Mouse (Mus musculus) layer of hippocampus, adult 9-10 months (tissue): Measurements from ENCODE around the gene Fam186a.
"Not testable (repeated sequence)": the region's sequence is repeated elsewhere in the genome, so short reads cannot be mapped to it uniquely, and the experiment has no call there.

Experiments
- DNase-seq: peaks from one replicate; pipeline ENCODE4 v3.0.0; 2022; ENCODE audit warnings: low spot score

Gene Fam186a

DNA sequence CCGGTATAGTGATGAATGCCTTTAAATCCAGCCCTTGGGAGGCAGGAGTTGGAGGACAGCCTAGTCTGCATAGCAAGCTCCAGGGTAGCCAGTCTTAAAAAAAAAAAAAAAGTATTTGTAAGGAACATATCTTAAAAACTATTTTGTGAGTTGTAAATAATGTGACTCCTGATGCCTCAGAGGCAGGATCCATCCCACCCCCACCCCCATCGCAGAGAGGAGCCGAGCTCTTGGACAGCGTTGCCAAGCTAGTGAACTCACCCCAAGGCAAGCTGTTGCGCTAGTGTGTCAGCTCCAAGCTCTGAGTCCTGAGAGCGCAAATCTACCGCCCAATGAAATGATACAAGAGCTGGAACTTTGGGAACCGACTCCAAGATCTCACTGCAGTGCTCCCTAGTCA, 35.6 kb downstream of the Fam186a start:
- no peak for DNase-seq

DNA sequence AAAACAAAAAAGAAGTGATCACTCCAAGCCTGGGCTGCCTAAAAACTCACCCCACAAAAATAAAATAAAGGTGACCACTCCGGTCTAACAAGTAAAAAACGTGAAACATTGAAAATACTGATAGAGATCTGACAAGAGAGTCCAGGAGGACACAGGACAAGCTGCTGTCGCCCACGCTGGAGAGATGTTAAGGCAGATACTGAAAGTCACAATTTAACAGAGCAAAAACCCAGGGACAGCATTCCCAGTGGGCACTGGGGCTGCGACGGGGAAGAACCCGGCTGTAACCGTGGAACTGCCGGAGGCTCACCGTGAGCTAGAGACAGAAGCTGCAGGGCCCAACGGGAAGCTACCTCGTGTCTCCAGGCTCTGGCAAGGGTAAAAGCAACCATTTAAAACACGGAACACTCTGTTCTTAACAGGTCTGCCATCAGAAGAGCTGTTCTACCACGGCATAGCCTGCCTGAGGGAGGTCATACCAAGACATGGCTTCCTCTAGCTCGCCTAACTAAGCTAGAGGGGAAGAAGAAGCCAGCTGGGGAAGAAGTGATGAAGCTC, 47.2 kb downstream of the Fam186a start:
- no peak for DNase-seq

DNA sequence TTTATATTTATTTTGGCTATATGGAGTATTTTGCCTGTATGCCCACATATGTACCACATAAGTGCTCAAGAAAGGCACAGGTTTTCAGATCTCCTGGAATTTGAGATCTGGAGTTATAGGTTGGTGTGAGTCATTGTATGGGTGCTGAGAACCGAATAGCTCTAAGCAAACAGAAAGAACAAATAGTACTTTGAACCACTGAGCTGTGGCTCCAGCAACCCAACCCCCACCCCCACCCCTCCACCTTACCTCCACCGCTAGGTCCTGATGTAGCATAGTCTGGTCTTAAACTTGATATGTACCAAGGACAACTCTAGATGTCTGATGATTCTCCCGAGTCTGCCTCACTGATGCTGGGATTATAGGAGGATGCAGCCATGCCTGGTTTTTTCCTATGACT, 49.6 kb downstream of the Fam186a start:
- DNase-seq = no peak

DNA sequence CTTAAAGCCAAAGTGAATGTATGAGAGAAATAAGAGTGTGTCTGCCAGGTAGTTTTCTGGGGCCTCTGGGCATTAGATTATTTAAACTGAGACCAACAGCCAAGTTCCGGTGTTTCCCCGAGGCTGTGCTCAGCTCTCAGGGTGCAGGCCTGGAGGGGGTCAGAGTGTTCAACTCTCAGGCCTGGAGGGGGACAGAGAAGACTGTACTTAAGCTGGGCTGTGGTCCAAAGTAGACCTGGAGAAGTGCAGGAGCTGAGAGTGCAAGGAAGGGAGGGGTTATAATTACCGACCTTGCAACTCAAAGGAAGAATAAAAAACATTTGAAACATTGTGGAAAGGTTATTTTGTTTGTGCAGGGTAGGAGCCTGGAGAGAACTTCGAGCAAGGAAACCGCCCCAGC, 52.2 kb downstream of the Fam186a start:
- DNase-seq = no peak

DNA sequence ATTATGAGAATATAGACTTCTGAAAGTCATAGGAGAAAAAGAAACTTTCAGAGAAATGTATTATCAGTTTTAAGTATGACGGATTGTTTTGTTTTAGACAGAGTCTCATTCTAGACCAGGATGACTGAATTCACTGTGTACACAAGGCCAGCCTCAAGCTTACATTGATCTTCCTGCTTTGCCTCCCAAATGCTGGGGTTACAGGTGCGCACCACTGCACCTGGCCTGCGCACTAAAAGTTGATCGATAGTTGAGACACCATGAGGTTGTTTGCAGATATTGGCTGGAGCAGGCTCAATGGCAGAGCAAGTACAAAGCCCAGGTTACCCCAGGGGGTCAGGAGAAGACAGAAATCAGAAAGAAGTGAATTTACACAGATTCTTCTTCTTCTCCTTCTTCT, 55.1 kb downstream of the Fam186a start:
- DNase-seq = no peak

DNA sequence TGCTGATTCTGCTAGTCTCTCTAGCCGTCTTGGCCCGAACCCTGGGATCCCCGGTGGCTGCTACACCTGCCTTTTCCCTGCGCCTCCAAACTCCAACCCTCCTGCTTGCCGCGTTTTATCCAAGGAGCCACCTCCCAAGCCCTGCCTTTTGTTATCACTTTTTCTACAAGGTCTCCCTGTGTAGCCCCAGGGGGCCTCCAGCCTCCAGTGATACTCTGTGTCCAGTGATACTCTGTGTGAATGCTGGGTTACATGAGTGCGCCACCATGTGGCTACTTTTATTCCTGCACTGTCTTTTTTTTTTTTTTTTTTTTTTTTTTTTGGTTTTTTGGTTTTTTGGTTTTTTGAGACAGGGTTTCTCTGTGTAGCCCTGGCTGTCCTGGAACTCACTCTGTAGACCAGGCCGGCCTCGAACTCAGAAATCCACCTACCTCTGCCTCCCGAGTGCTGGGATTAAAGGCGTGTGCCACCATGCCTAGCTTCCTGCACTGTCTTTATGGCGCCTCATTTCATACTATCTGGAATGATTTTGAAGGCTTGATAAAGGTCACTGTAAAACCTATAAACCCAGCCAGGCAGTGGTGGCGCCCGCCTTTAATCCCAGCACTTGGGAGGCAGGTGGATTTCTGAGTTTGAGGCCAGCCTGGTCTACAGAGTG, 57.4 kb downstream of the Fam186a start:
- DNase-seq = not testable (repeated sequence)

DNA sequence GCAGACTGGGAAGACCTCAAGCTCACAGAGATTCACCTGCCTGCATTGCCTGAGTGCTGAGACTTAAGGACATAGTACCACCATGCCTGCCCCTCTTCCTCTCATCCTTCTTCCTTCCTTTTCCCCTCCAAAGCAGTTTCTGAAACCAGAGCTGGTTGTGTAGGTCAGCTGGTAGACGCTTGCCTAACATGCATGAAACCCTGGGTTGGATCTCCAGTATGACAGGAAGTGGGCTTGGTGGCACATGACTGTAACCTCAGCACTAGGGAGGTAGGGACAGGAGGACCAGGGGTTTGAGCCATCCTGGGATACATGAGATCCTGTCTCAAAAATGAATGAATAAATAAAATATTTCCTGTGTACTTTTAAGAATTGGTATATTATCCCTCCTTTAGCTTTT, 59.3 kb downstream of the Fam186a start:
- no peak for DNase-seq

DNA sequence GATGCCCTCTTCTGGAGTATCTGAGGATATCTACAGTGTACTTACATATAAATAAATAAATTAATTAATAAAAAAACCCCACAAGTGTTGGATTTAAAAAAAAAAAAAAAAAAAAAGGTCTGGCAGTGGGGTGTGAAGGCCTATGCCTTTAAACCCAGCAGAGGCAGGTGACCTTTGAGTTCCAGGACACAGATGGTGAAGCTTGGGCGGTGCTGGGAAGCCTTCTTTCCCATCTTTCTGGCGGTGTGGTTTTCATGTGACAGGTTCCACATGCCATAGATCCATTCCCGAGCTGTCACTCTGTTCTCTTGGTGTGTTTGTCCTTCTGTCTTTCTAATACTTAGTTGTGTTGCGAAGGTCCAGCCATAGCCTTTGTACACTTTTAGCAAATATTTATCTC, 59.8 kb downstream of the Fam186a start:
- no peak for DNase-seq

DNA sequence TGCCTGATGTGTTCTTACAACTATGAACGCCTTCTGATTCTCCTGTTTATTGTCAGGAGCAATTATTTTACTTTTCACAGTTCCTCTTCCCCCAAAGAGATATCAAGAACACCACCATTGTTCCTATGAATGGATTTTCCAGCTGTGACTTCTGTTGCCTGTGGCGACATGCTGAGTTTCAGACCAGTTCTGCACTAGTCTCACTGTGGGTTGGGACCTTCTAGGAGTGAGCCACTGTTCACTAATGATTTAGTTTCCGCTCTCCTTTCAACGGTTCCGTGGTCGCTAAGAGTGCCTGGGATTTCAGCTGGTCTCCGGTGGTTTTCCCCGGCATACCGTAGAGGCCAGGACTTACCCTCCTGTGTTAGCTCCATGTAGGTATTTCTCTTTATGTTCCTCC, 62.0 kb downstream of the Fam186a start:
- no peak for DNase-seq

DNA sequence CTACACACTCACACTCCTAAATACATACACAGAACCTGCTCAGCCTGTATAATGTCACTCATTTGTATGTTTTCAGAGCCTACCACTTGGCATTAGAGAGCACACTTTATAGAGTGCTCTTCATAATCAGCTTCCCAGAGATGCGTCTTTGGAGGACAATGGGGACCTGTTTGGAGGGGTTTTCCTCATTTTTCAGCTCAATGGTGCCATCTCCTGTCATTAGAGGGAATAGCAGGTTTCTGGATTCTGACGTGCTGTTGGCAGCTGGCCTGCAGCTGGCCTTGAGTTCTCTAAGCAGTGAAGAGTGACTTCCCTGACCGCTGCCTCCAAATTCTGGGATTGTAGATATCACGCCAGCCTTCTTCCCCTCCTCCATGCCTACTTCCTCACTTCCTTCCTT, 62.5 kb downstream of the Fam186a start:
- peak; percentile 58 for DNase-seq

DNA sequence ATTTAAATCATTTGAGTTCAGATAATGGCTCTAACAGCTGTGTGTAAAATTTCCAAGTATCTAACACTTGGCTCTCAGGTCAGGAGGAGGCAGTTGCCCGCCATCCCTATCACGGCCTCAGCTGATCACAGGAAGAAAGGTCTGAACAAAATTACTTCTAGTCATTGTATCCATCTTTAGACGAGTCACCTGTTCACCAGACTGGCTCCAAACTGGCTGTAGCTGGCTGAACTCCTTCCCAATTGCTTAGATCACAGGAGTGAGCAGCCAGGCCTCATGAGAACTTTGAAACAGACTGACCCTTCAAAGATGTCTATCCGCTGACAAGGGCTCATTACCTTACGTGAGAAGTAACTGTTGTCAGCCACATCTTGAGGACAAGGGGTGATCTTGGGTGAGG, 63.6 kb downstream of the Fam186a start:
- DNase-seq = no peak

DNA sequence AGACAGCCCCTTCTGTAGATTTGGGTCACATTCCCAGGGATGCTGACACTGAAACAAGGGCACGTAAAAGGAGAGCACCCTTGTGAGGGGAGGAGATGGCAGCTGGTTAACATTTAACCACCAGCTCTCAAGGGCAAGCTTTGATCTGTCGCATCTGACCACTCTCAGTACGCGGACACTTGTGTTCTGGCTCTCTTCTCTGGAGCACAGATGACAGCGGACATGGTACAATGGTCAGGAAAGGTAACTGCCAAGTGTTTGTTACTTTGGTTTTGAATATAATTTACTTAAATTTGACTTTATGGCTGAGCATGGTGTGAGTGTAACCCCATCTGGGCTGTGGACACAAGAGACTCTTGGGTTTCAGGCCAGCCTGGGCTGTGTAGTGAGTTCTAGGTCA, 64.1 kb downstream of the Fam186a start:
- no peak for DNase-seq

DNA sequence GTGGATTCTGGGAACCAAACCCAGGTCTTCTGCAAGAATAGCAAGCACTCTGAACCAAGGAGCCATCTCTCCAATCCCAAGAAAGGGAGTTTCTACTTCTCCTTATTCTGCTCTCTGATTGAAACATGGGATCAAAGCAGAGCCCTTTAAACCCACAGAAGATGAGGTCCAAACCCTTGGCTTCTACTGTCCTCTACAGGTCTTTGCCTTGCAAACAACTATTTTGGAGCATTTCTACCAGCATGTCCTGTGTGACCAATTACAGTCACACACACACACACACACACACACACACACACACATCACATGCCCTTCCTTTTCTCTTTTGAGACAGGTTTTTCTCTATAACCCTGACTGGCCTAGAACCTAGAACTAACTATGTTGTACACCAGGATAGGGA, 70.2 kb downstream of the Fam186a start:
- no peak for DNase-seq

DNA sequence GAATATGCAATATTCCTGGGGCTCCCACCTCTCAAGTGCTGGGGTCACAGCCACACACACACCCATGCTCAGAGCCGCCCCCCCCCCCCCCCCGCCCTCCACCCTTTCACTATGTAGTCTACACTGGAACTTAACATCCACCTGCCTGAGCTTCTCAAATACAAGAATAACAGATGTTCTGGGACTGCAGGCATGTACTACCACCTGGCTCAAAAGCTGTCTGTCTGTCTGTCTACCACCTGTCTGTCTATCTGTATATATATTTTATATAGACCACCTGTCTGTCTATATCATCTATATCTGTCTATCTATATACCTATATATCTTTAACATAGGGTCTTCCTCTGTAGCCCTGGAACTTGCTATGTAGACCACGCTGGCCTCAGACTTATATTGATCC, 75.5 kb downstream of the Fam186a start:
- DNase-seq = no peak

DNA sequence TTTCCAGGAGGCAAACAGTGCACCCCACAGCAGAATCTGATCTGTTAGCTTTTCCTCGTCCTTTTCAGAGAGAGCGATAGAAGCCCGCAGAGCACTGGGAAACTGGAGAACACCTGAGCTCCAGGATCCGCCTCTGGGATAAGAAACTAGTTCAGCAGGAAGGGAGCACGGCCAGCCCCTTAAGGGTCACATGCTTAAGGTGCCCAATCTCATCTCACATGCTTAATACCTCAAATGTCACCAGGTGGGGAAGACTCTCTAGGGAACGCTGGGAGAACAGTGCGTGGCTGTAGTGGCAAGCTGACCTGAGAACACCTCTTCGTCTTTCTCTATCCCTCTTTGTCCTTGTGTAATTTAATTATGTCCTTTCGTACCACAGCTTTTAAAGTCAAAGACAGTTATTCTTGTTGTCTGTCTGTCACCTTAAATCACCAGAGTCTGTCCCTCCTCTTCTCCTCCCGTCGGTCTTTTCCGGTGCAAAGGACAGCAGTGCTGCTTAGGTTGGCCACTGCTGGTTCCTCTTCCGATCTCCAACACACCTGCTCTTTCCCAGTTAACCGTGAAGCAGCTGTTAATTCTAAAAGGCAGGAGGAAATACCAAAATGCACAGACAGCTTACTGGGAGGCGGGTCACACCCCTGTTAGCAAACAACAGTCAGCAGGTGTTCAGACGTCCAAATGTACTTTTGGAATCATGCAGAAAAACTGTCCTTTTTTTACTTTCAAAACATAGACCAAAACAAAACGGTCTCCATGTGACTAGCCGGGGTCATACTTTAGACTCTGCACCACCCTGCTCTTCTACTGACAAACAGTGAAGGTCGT, 76.2 kb downstream of the Fam186a start:
- DNase-seq = no peak

DNA sequence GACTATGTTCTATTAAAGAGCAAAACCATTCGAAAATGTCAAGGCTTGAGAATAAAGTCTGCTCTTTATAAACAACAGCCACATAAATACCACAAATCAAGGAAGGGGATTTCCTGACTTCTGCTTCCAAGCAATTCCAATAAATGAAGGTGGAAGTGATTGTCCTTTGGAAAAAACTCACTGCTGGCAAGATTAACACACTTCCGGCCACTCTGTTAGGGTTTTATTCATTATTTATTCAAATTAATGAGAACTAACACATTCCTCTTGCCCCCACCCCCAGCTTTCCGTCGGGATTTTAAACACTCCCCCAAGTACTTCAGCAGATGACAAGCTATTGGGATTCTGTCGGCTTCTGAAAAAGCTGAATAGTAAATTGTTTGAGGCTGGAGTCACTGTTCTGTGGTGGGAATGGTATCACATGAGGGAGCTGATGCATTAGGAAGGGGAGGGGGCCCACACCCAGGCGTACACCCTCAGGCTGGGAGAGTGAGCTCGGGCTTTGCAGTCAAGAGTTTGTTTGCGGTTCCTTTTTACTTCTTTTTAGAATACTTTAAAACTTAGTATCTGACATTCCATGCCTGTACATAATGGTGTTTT, 77.5 kb downstream of the Fam186a start:
- no peak for DNase-seq

DNA sequence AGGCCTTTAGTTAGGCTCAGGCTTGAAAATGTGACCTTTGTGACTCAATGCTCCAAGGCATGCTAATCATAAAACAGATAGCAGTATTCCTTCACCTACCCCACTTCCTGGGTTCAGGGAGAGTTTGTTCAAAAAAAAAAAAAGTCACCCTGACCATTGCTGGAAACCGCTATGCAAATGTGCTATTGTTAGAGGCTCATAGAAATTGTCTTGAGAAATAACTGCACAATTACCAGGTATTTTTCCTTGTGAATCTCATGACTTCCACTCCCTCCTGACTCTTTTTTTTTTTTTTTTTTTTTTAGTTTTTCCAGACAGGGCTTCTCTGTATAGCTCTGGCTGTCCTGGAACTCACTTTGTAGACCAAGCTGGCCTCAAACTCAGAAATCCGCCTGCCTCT, 79.7 kb downstream of the Fam186a start:
- not testable (repeated sequence) for DNase-seq

DNA sequence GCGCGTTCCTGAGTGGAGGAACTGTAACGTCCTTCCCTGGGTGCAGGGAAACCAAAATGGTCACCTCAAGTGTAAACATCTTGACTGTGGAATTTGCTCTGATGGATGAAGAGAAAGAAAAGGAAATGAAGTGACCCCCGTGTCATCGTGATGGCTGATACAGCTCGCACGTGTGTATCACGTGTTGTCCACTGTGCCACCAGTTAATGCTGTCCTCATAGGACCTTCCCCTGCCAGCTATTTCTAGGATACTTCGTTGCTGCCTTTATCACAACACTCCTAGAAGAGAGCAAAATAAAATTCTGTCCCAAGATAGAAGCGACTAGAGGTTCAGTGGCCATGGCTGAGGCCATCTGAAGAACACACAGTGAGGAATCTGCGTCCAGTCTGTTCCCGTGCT, 82.8 kb downstream of the Fam186a start:
- DNase-seq = no peak

DNA sequence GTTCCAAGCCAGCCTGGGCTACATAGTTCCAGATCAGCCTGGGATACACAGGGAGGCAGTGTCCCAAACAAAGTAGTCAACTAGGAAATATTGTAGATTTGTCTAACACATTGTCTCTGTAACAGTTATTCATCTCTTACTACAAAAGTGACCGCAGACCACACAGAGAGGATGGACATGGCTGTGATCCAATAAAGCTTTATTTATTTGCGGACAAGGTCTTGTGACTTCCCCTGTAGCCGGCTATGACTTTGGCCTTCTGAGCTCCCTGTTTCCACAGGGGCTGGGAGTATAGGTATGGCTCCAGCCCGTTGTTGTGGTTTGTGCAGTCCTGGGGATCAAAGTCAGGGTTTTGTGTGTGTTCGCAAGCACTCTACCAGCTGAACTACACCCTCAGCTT, 88.3 kb downstream of the Fam186a start:
- no peak for DNase-seq

DNA sequence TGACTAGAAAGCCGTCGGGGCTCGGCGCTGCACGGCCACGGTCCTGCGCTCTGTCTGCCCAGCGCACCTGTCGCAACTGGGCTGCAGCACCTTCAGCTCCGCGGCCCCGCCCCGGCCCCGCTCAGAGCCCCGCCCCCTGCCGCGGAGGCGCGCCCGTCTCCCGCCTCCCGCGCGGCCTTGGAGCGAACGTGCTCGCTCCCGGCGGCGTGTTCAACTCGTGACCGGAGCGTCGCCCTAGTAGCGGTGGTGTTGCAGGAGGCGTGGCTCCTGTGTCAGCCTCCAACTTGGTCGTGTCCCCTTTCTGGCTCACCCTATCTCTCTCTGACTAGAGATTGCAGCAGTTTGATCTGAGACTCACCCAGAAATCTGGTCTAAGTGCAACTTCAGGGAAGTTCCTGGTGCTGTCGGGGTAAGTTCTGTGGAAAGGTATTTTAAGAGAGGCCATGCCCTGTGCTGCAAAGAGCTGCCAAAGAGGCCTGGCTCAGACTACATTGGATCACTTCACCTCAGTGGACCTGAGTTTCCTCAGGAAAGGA, 91.5 kb downstream of the Fam186a start, which contains the start of gene Lima1:
TSS of gene Lima1 (minus strand) at position 123 of the 536 bp plus-strand sequence.
- peak; percentile 30 for DNase-seq

DNA sequence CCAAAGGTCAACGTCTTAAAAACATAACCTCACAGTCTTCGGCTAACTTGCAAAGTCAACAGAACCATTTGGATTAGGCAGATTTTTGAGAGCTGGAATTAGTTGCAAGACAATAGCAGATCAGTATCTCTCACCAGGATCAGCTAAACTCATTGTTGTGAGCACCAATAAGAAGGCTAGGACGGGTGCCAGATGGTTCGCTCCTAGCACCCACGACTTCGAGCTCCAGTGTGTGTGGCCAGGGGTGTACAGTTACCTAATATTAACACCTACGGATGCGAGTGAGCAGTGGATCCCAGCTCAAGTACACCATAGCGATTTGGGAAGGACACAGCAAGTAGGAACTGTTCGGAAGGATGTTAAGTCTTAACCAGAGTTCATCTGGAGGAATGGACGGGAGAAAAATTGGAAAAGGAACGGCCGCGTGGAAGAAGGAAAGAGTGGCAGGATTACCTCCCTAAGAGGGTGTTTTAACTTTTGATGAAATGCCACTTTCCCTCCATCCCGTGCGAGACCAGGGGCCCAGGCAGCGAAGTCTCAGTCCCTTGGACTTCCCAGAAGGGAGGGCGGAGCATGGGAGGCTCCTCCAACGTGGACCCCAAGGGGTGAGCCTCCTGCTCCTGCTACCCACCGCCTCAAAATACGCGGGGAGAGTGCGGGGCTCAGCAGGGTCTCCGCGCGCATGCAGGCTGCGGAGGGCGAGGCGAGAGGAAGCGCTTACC, 92.1 kb downstream of the Fam186a start:
- no peak for DNase-seq

DNA sequence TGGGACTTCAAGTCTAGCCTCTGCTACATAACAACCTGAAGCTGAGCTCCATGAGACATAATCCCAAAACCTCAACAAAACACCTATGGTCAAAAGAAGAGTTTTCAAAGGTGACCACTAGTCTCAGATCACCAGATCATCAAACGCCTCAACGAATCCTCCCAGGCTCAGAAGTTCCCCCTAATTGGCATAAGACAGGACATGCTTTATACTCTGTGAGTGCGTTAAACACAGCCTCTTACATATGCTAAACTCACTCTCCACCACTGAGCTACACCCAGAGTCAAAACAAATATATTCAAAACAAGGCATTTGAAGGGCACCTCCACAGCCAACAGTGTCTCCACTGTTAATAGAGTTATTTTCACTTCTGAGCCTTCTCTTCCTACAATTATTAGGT, 94.3 kb downstream of the Fam186a start:
- no peak for DNase-seq
